Mouse (Mus musculus) bone marrow macrophage, adult 2 months (primary cell): ENCODE data around the gene Kdm7a.

Experiments
- CTCF ChIP-seq: IDR thresholded peaks from 2 replicates; pipeline ENCODE4 v1.5.1; 2012; ENCODE audit warnings: low read depth, mild to moderate bottlenecking, low read length, moderate library complexity
- POLR2A ChIP-seq: IDR thresholded peaks from 2 replicates; pipeline ENCODE4 v1.6.1; 2012; ENCODE audit warnings: mild to moderate bottlenecking, low read depth, low read length, borderline replicate concordance

DNA sequence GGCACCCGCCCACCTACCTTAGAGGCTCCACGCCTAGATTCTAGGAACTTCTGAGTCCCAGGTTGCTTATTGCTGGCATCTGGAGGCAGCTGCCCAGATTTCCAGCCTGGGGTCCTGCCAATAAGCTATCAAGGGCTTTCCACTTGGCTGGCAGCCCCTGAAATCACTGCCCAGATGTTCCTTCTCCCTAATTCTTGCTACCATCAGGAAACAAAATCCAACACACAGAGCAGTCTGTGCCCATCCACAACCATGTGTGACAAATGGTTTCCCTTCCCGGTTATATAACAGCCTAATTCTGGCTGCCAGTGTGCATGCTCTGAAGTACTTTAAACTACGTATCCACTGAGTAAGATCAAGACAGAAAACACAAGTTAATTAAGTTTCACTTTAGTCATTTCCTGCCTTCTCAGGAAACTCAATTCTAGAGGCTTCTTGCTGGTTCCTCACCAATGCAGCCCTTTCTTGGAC is 34.9 kb upstream of the Kdm7a start:
- TF ChIP-seq CTCF: no peak
- no peak for TF ChIP-seq POLR2A
